Mouse (Mus musculus): Measurements from ENCODE around the gene Klhl40. TPM values are rescaled to one million over a fixed set of nuclear protein-coding genes. Genes with fewer than 3 reads are reported as not detected.
A peak's percentile ranks its signal among the peaks of the same experiment; 100 is the strongest.

Gene Klhl40
- polyA plus RNA-seq, 1 experiment from 2014 or later, result 0.32 TPM

DNA sequence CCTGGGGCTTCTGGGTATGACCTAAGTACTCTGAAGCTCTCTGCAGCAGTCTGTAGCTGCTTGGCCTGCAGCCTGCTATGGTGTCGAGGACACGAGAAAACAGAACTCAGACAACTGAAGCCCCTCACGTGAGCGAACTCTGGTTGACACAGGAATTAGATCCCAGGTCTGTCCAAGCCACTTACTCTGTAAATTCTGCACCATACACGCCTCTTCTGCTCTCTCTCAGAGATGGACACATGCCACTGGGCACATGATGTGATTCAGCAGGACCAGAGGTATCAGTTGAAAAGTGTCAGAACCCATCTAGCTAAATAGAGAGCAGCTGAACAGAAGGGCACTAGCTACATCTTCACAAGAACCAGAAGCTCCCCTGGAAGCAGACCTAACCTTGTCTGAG is 5.0 kb upstream of the Klhl40 start:
- Histone ChIP-seq H3K27ac (ENCODE audit: low read length) (no peak overlapping the region), H3K36me3 (ENCODE audit: control insufficient read depth, insufficient read depth, low read length) (peaks cover 8% of the 10 kb centered on the region; the same call in 1 of the 2 replicates), H3K4me1 (ENCODE audit: control insufficient read depth, insufficient read depth, low read length) (no peaks in the 10 kb centered on the region; the same call in 1 of the 2 replicates), H3K4me2 (ENCODE audit: low read depth, low read length) (no peak overlapping the region), H3K4me3 (ENCODE audit: low read length) (no peak overlapping the region), H3K9ac (ENCODE audit: low read depth, low read length) (no peak overlapping the region), H3K9me3 (ENCODE audit: control insufficient read depth, low read length) (no peaks in the 10 kb centered on the region), H3K27me3 (replicated peaks; ENCODE audit: control insufficient read depth, insufficient read depth, low read length) (peaks cover 14% of the 10 kb centered on the region)
- no peak for ATAC-seq
- WGBS, result 63% methylated on average over 5 of the region's 5 CpGs

- no peak overlapping the region for H3K27ac ChIP-seq (ENCODE audit: low read length)
- peaks cover 36% of the 10 kb centered on the region for H3K27me3 ChIP-seq (replicated peaks; ENCODE audit: control insufficient read depth, insufficient read depth, low read length)
- ATAC-seq, result no peak
- H3K9ac ChIP-seq (ENCODE audit: low read depth, low read length), result no peak overlapping the region
- 82% methylated on average over 10 of the region's 10 CpGs for WGBS
- no peak overlapping the region for H3K4me3 ChIP-seq (ENCODE audit: low read length)
- no peaks in the 10 kb centered on the region for H3K36me3 ChIP-seq (ENCODE audit: control insufficient read depth, insufficient read depth, low read length)
- no peak overlapping the region for H3K4me2 ChIP-seq (ENCODE audit: low read depth, low read length)
- H3K9me3 ChIP-seq (ENCODE audit: control insufficient read depth, low read length), result no peaks in the 10 kb centered on the region
- H3K4me1 ChIP-seq (ENCODE audit: control insufficient read depth, insufficient read depth, low read length), result peaks cover 5% of the 10 kb centered on the region
Measured at GRCm38 (mm10) chr9:121775951-121776350, 1.5 kb upstream of the Klhl40 start.

DNA sequence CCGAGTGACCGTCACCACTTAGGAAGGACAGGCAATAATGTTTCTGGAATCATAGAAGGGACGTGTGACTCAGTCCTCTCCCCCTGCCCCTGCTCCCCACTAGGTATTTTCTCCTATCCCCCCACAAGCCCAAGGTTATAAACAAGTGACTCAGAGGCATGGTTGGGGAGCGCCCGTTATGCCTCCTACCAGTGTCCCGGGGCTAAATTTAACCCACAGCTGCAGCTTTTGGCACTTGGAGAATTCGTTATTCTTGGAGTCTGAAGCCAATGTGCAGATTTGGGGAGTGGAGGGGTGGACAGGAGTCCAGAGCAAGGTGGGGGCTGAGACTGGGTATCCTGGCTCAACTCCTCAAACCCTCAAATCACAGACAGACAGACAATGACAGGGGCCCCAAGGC is 896 bp upstream of the Klhl40 start:
- H3K4me2 ChIP-seq (ENCODE audit: low read depth, low read length), result no peak overlapping the region
- H3K9ac ChIP-seq (ENCODE audit: low read depth, low read length), result no peak overlapping the region
- H3K4me3 ChIP-seq (ENCODE audit: low read length), result no peak overlapping the region
- H3K27ac ChIP-seq (ENCODE audit: low read length), result no peak overlapping the region
- H3K36me3 ChIP-seq (ENCODE audit: control insufficient read depth, insufficient read depth, low read length), result no peaks in the 10 kb centered on the region
- peaks cover 36% of the 10 kb centered on the region for H3K27me3 ChIP-seq (replicated peaks; ENCODE audit: control insufficient read depth, insufficient read depth, low read length)
- H3K9me3 ChIP-seq (ENCODE audit: control insufficient read depth, low read length), result no peaks in the 10 kb centered on the region
- 81% methylated on average over 7 of the region's 7 CpGs for WGBS
- ATAC-seq, result no peak
- peaks cover 5% of the 10 kb centered on the region for H3K4me1 ChIP-seq (ENCODE audit: control insufficient read depth, insufficient read depth, low read length)

DNA sequence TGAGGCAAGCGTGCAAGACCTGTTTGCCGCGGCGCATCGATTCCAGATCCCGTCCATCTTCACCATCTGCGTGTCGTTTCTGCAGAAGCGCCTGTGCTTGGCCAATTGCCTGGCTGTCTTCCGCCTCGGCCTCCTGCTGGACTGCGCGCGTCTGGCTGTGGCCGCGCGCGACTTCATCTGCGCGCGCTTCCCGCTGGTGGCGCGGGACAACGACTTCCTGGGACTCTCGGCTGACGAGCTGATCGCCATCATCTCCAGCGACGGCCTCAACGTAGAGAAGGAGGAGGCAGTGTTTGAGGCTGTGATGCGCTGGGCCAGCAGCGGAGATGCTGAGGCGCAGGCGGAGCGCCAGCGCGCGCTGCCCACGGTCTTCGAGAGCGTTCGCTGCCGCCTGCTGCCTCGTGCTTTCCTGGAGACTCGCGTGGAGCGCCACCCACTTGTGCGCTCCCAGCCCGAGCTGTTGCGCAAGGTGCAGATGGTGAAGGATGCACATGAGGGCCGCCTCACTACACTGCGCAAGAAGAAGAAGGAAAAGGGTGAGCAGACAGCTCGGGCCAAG is 738 bp downstream of the Klhl40 start:
- Histone ChIP-seq H3K27ac (ENCODE audit: low read length) (no peak overlapping the region), H3K9ac (ENCODE audit: low read depth, low read length) (peak overlapping the region; percentile 30; the same call in 1 of the 2 replicates), H3K27me3 (replicated peaks; ENCODE audit: control insufficient read depth, insufficient read depth, low read length) (peaks cover 36% of the 10 kb centered on the region), H3K4me3 (ENCODE audit: low read length) (peak overlapping the region; percentile 37), H3K9me3 (ENCODE audit: control insufficient read depth, low read length) (no peaks in the 10 kb centered on the region), H3K36me3 (ENCODE audit: control insufficient read depth, insufficient read depth, low read length) (no peaks in the 10 kb centered on the region), H3K4me1 (ENCODE audit: control insufficient read depth, insufficient read depth, low read length) (peaks cover 5% of the 10 kb centered on the region), H3K4me2 (ENCODE audit: low read depth, low read length) (peak overlapping the region; percentile 54)
- 11% methylated on average over 54 of the region's 54 CpGs for WGBS
- ATAC-seq, result peak; percentile 40; the same call in 1 of the 2 replicates

DNA sequence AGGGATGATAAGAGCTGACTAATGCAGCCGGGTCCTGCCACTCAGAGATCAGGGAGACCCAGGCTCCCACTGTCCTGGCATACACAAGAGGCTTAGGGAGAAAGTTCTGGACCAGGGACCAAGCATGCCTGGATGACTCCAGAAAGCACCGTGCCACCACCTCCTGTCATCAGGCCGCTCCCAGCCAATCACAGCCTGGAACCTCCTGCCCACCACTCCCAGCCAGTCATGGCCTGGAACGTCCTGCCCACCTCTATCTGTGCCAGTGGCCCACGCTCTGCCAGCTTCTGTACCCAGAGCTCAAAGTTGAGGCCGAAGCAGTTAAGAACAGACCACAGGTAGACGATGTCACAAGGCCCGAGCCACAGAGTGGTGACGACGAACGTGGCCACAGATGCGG is 7.4 kb downstream of the Klhl40 start:
- no peak overlapping the region for H3K4me3 ChIP-seq (ENCODE audit: low read length)
- no peaks in the 10 kb centered on the region for H3K36me3 ChIP-seq (ENCODE audit: control insufficient read depth, insufficient read depth, low read length)
- H3K27ac ChIP-seq (ENCODE audit: low read length), result no peak overlapping the region
- H3K9ac ChIP-seq (ENCODE audit: low read depth, low read length), result no peak overlapping the region
- peaks cover 3% of the 10 kb centered on the region; the same call in 1 of the 2 replicates for H3K27me3 ChIP-seq (replicated peaks; ENCODE audit: control insufficient read depth, insufficient read depth, low read length)
- H3K4me2 ChIP-seq (ENCODE audit: low read depth, low read length), result no peak overlapping the region
- H3K9me3 ChIP-seq (ENCODE audit: control insufficient read depth, low read length), result no peaks in the 10 kb centered on the region
- no peaks in the 10 kb centered on the region for H3K4me1 ChIP-seq (ENCODE audit: control insufficient read depth, insufficient read depth, low read length)
- 85% methylated on average over 12 of the region's 12 CpGs for WGBS
- ATAC-seq, result no peak

- no peak overlapping the region for H3K4me3 ChIP-seq (ENCODE audit: low read length)
- 81% methylated on average over 8 of the region's 8 CpGs for WGBS
- no peak overlapping the region for H3K27ac ChIP-seq (ENCODE audit: low read length)
- H3K27me3 ChIP-seq (replicated peaks; ENCODE audit: control insufficient read depth, insufficient read depth, low read length), result no peaks in the 10 kb centered on the region
- H3K9me3 ChIP-seq (ENCODE audit: control insufficient read depth, low read length), result no peaks in the 10 kb centered on the region
- no peak overlapping the region for H3K9ac ChIP-seq (ENCODE audit: low read depth, low read length)
- H3K4me2 ChIP-seq (ENCODE audit: low read depth, low read length), result no peak overlapping the region
- no peaks in the 10 kb centered on the region for H3K36me3 ChIP-seq (ENCODE audit: control insufficient read depth, insufficient read depth, low read length)
- H3K4me1 ChIP-seq (ENCODE audit: control insufficient read depth, insufficient read depth, low read length), result no peaks in the 10 kb centered on the region; the same call in 1 of the 2 replicates
- no peak for ATAC-seq
Measured at GRCm38 (mm10) chr9:121785261-121785660, 7.9 kb downstream of the Klhl40 start.

GRCm38 (mm10) chr9:121786359-121786758 is 9.0 kb downstream of the Klhl40 start:
- H3K27ac ChIP-seq (ENCODE audit: low read length), result no peak overlapping the region
- no peak overlapping the region for H3K9ac ChIP-seq (ENCODE audit: low read depth, low read length)
- no peaks in the 10 kb centered on the region for H3K27me3 ChIP-seq (replicated peaks; ENCODE audit: control insufficient read depth, insufficient read depth, low read length)
- no peak overlapping the region for H3K4me2 ChIP-seq (ENCODE audit: low read depth, low read length)
- no peak overlapping the region for H3K4me3 ChIP-seq (ENCODE audit: low read length)
- no peak for ATAC-seq
- no peaks in the 10 kb centered on the region for H3K9me3 ChIP-seq (ENCODE audit: control insufficient read depth, low read length)
- WGBS, result 87% methylated on average over 2 of the region's 2 CpGs
- H3K36me3 ChIP-seq (ENCODE audit: control insufficient read depth, insufficient read depth, low read length), result no peaks in the 10 kb centered on the region
- peaks cover 5% of the 10 kb centered on the region; the same call in 1 of the 2 replicates for H3K4me1 ChIP-seq (ENCODE audit: control insufficient read depth, insufficient read depth, low read length)

DNA sequence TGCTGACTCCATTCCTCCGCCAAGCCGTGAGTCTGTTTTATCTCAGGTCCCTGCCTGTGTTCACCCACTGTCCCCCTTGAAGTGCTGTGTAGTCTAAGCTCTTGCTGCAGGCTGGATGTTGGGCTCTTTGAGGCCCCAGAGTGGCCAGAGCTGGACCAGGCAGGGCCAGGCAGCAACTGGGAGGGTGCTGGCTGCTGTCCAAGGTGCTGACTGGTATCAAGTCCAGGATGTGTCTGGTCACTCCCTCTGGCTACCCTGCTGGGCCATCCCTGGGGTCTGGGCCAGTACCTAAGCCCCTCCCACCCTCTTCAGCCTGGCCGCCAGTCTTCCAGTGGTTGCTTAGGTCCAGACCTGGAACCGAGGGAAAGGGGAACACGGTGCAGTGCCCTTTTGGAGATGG is 13.8 kb downstream of the Klhl40 start:
- H3K4me1 ChIP-seq (ENCODE audit: control insufficient read depth, insufficient read depth, low read length), result peaks cover 5% of the 10 kb centered on the region; the same call in 1 of the 2 replicates
- no peaks in the 10 kb centered on the region for H3K9me3 ChIP-seq (ENCODE audit: control insufficient read depth, low read length)
- H3K27ac ChIP-seq (ENCODE audit: low read length), result no peak overlapping the region; the same call in 1 of the 2 replicates
- H3K4me2 ChIP-seq (ENCODE audit: low read depth, low read length), result 0 out of 2 replicates have a peak overlapping the region, but pooled peaks have one; percentile 4
- H3K9ac ChIP-seq (ENCODE audit: low read depth, low read length), result no peak overlapping the region
- H3K36me3 ChIP-seq (ENCODE audit: control insufficient read depth, insufficient read depth, low read length), result no peaks in the 10 kb centered on the region
- ATAC-seq, result peak; percentile 36
- WGBS, result 21% methylated on average over 5 of the region's 5 CpGs
- no peaks in the 10 kb centered on the region for H3K27me3 ChIP-seq (replicated peaks; ENCODE audit: control insufficient read depth, insufficient read depth, low read length)
- no peak overlapping the region for H3K4me3 ChIP-seq (ENCODE audit: low read length)

DNA sequence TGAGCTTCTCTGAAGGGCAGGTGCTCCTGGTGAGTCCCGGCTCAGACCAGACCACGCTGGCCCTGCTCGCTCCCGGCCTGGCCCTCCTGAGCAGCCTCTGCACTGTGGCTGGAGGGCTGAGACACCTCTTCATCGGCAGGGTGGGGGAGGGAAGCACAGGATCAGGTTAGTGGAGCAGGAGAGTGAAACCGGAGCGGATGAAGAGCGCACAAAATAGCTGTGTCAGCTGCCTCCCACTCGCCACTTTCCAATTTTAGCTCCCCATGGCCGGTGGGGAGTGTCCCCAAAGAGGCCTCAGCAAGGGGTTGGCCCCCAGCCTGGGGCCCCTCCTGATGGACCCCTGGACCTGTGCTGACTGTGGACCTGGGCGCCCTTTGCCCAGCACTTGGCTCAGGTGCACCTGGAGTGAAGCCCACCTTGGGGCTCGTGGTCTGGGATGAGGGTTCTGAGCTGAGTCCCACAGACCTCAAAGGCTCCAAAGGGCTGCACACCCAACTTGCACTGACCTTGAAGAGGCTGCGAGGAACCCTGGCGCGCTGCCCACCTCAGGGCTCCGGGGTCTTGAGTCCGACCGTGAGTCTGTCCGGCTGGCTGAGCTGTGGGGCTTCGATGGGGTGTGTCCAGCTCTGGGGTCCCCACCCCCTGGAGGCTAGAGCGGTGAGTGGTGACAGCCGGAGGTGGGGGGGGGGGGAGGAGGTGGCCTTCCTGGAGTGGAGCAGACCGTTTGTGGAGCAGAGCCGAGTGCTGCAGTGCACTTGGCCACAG is 14.5 kb downstream of the Klhl40 start, which contains the start of gene Hhatl:
Gene Hhatl, minus strand, starts transcription at position 751 of the 765 bp plus-strand sequence.
- 44% methylated on average over 24 of the region's 24 CpGs for WGBS
- Histone ChIP-seq H3K36me3 (ENCODE audit: control insufficient read depth, insufficient read depth, low read length) (no peaks in the 10 kb centered on the region), H3K4me3 (ENCODE audit: low read length) (no peak within 1 kb of the TSS), H3K27me3 (replicated peaks; ENCODE audit: control insufficient read depth, insufficient read depth, low read length) (no peaks in the 10 kb centered on the region), H3K9me3 (ENCODE audit: control insufficient read depth, low read length) (no peaks in the 10 kb centered on the region), H3K9ac (ENCODE audit: low read depth, low read length) (no peak within 1 kb of the TSS), H3K4me1 (ENCODE audit: control insufficient read depth, insufficient read depth, low read length) (peaks cover 5% of the 10 kb centered on the region; the same call in 1 of the 2 replicates), H3K4me2 (ENCODE audit: low read depth, low read length) (0 out of 2 replicates have a peak within 1 kb of the TSS, but pooled peaks have one; percentile 4), H3K27ac (ENCODE audit: low read length) (no peak within 1 kb of the TSS; the same call in 1 of the 2 replicates)
- peak; percentile 27; the same call in 1 of the 2 replicates for ATAC-seq

Measured in intestine, embryonic 16.5 days (tissue).